Mouse (Mus musculus): ENCODE measurements around the gene Pilra.

The Pilra gene

GRCm38 (mm10) chr5:137779053-137779933 is 56.8 kb downstream of the Pilra start:
- peak; percentile 68 to 69 for DNase-seq (ENCODE audit: low spot score in 2 of 2)

- DNase-seq (ENCODE audit: low spot score in 2 of 2): peak; percentile 94 to 96
Observed at GRCm38 (mm10) chr5:137778635-137779034, 57.4 kb downstream of the Pilra start, which contains the start of gene Ppp1r35. Ppp1r35 (plus strand) TSS chr5:137778849.

GRCm38 (mm10) chr5:137777267-137777845 is 58.7 kb downstream of the Pilra start:
- DNase-seq (ENCODE audit: low spot score in 2 of 2): peak in 1 of 2 experiments; percentile 8

GRCm38 (mm10) chr5:137776408-137776918 is 59.6 kb downstream of the Pilra start:
- peak in 1 of 2 experiments; percentile 46 for DNase-seq (ENCODE audit: low spot score in 2 of 2)

GRCm38 (mm10) chr5:137775587-137776290 is 60.3 kb downstream of the Pilra start:
- peak in 1 of 2 experiments; percentile 8 for DNase-seq (ENCODE audit: low spot score in 2 of 2)

- no peak for DNase-seq (ENCODE audit: low spot score in 2 of 2)
Observed at GRCm38 (mm10) chr5:137772755-137773154, 63.3 kb downstream of the Pilra start.

Data from spleen, postnatal 10 days (tissue).